Mouse (Mus musculus): ENCODE measurements around the gene Vmo1. TPM values are rescaled to one million over a fixed set of nuclear protein-coding genes. Genes with fewer than 3 reads are reported as not detected.

Vmo1 gene
- total RNA-seq (2021), result not detected
- long read RNA-seq, experiment 1, result 0 reads
- long read RNA-seq, experiment 2, result 0 reads

DNA sequence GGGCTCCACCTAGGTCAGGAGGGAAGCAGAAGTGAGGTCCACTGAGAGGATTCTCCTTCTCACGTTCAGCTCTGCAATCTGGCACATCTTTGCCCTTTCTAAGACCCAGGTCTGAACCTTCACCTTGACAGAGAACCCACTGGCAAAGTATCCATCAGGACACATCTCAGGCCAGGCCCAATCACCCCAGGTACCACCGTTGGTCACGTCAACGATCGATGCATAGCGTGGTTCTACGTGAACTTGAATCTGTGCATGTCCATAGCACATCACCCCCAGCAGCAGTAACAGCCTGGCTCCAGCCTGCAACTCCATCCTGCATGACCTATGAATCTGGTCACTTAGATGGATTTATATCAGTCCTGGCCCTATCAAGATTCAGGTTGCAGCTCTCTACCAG is at the start of gene Vmo1:
TSS of gene Vmo1 (minus strand) at position 329 of the 400 bp plus-strand sequence.
- no peak for TF ChIP-seq CTCF (conservative IDR thresholded peaks at IDR 0.05)
- Histone ChIP-seq H3K4me3 (no peak within 1 kb of the TSS), H3K27ac (no peak within 1 kb of the TSS)
- no peak for DNase-seq (ENCODE audit: low spot score in 2 of 2)

DNA sequence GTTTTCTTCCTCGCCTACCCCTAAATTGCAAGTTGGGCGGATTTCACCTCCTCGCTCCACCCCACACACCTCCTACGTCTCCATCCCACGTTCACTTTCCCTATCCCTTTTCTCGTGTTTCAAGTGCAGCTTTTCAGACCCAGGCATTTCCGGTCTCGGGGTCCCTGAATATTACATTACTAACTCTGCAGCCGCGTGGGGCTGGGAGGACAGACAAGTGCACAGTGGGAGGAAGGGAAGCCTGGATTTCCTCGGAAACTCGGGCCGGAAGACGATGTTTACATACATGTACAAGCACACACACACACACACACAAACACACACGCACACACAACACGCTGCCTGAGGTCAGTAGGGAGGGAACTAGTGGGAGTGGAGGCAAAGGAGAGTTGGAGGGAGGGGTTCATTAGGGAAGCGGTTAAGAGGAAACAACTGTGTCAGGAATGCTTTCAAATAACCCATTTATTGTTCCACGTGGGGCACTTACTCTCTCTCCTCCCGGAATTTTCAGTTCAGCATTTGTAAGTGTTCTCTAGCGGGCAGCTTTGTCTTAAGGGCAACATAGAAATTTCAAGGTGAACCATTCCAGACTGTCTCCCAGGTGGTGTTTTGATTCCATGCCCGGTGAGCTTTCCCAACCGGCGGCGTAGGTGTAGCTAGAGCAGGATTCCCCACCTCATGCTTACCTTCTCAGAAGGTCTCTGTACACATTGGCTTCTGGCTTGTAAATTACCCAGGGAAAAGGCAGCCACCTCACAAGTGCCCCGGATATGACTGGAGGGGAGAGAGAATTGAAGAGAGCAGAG is 49.3 kb upstream of the Vmo1 start:
- Histone ChIP-seq H3K27ac (peak overlapping the region; percentile 97), H3K4me3 (peak overlapping the region; percentile 93)
- TF ChIP-seq CTCF (conservative IDR thresholded peaks at IDR 0.05), result no peak
- no peak for DNase-seq (ENCODE audit: low spot score in 2 of 2)

DNA sequence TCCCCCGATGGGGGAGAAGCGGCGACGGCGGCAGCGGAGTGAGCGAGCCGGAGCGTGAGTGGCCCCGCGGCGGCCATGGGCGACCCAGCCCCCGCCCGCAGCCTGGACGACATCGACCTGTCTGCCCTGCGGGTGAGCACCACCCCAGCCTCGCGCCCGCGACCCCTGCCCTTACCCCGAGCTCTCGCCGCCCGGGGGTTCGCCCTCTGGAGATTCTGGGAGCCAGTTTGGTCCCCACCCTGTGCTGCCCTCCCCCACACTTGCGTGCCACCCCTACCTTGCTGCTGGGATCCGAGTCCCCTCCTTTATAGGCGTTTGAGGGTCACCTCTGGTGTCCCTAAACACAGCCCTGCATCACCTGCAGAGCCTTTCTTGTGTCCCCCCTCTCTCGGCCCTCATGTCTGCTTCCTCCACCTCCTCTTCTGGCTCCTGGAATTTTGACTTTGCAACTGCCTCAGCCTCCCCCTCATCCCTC is 48.6 kb upstream of the Vmo1 start:
- Histone ChIP-seq H3K4me3 (peak overlapping the region; percentile 93), H3K27ac (peak overlapping the region; percentile 97)
- DNase-seq (ENCODE audit: low spot score in 2 of 2), result no peak
- no peak for TF ChIP-seq CTCF (conservative IDR thresholded peaks at IDR 0.05)

DNA sequence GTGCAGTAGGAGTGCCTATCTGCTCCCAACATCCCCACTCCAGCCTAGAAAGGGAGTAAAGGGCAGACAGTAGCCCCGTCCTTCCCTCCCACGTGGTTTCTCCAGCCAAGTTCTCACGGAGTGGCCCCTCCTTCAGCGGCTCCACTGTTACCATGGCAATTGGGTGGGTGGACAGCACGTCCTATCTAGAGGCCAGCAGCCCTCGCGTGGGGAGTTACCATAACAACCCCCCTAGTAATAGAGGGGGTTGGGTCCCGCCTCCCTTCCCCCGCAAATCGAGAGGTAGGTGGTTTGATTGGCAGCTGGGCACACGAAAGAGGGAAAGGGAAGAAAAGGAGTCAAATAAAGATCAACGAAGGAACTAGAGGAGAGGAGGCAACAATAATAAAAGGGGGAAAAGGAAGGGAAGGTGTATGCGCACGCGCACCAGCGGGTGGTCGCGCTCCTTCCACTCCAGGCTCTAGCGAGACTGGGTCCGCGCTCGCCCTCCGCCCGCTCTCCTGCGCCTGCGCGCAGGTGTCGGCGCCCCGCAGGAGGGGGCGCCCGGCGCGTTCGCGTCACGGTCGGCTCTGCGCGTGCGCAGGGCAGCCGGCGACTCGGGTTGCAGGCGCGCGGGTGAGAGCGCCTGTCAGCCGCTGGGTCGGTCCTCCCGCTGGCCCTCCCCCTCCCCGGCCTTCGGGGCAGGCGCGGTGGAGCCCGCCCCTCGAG is 48.0 kb upstream of the Vmo1 start, which contains the start of gene Mink1:
TSS of gene Mink1 (plus strand) at position 595 of the 708 bp plus-strand sequence.
- TF ChIP-seq CTCF (conservative IDR thresholded peaks at IDR 0.05), result 0 out of 2 replicates have a peak, but pooled peaks have one; percentile 7
- DNase-seq (ENCODE audit: low spot score in 2 of 2), result peak; percentile 90 to 94
- peak within 1 kb of the TSS; percentile 93 for H3K4me3 ChIP-seq
- H3K27ac ChIP-seq, result peak within 1 kb of the TSS; percentile 97

GRCm38 (mm10) chr11:70561937-70562286 is 47.5 kb upstream of the Vmo1 start:
- no peak for DNase-seq (ENCODE audit: low spot score in 2 of 2)
- Histone ChIP-seq H3K4me3 (peak overlapping the region; percentile 93), H3K27ac (peak overlapping the region; percentile 97)
- no peak; the same call in 1 of the 2 replicates for TF ChIP-seq CTCF (conservative IDR thresholded peaks at IDR 0.05)

GRCm38 (mm10) chr11:70557545-70557944 is 43.1 kb upstream of the Vmo1 start:
- DNase-seq (ENCODE audit: low spot score in 2 of 2), result no peak
- no peak overlapping the region for H3K4me3 ChIP-seq
- TF ChIP-seq CTCF (conservative IDR thresholded peaks at IDR 0.05), result peak; percentile 29; the same call in 1 of the 2 replicates
- no peak overlapping the region for H3K27ac ChIP-seq

GRCm38 (mm10) chr11:70553940-70554339 is 39.5 kb upstream of the Vmo1 start:
- no peak overlapping the region for H3K4me3 ChIP-seq

GRCm38 (mm10) chr11:70551526-70551925 is 37.1 kb upstream of the Vmo1 start:
- TF ChIP-seq CTCF (conservative IDR thresholded peaks at IDR 0.05), result no peak
- H3K4me3 ChIP-seq, result no peak overlapping the region
- no peak for DNase-seq (ENCODE audit: low spot score in 2 of 2)
- no peak overlapping the region for H3K27ac ChIP-seq

More at GRCm38 (mm10) chr11:70553940-70554339, 39.5 kb upstream of the Vmo1 start:
- no peak for TF ChIP-seq CTCF (conservative IDR thresholded peaks at IDR 0.05)
- no peak overlapping the region for H3K27ac ChIP-seq
- DNase-seq (ENCODE audit: low spot score in 2 of 2), result no peak

GRCm38 (mm10) chr11:70544496-70544895 is 30.1 kb upstream of the Vmo1 start:
- H3K4me3 ChIP-seq, result no peak overlapping the region
- DNase-seq (ENCODE audit: low spot score in 2 of 2), result no peak
- H3K27ac ChIP-seq, result no peak overlapping the region
- no peak for TF ChIP-seq CTCF (conservative IDR thresholded peaks at IDR 0.05)

GRCm38 (mm10) chr11:70541415-70541814 is 27.0 kb upstream of the Vmo1 start:
- TF ChIP-seq CTCF (conservative IDR thresholded peaks at IDR 0.05), result no peak
- DNase-seq (ENCODE audit: low spot score in 2 of 2), result peak; percentile 33 to 39
- peak overlapping the region; percentile 83 for H3K27ac ChIP-seq
- H3K4me3 ChIP-seq, result peak overlapping the region; percentile 78

DNA sequence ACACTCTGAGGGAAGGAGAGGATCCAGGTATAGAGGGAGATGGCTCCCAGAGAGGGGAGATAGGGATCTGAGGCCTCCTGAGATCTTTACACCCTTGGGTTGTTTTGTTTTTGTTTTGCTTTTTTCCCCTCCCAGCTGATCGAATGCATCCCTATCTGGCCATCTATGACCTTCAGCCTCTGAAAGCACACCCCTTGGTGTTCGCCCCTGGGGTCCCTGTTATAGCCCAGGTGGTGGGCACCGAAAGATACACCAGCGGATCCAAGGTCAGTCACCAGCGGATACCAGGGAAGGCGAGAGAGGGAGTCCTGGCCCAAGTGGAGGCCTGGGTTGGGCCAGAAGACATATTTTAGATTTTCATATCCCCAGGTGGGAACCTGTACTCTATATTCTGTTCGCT is 26.5 kb upstream of the Vmo1 start:
- TF ChIP-seq CTCF (conservative IDR thresholded peaks at IDR 0.05), result no peak
- no peak for DNase-seq (ENCODE audit: low spot score in 2 of 2)
- H3K27ac ChIP-seq, result peak overlapping the region; percentile 83
- peak overlapping the region; percentile 78 for H3K4me3 ChIP-seq

GRCm38 (mm10) chr11:70539877-70540587 is 25.6 kb upstream of the Vmo1 start, which contains the start of gene Pld2:
Gene Pld2, plus strand, starts transcription at chr11:70540064.
- H3K27ac ChIP-seq, result peak within 1 kb of the TSS; percentile 83
- DNase-seq (ENCODE audit: low spot score in 2 of 2), result peak; percentile 62 to 77
- TF ChIP-seq CTCF (conservative IDR thresholded peaks at IDR 0.05), result peak; percentile 80
- peak within 1 kb of the TSS; percentile 78 for H3K4me3 ChIP-seq

Data from layer of hippocampus, adult 2 months (tissue).